8 mouse cellular contexts compared by ENCODE assay signal in the genomic region with DNA sequence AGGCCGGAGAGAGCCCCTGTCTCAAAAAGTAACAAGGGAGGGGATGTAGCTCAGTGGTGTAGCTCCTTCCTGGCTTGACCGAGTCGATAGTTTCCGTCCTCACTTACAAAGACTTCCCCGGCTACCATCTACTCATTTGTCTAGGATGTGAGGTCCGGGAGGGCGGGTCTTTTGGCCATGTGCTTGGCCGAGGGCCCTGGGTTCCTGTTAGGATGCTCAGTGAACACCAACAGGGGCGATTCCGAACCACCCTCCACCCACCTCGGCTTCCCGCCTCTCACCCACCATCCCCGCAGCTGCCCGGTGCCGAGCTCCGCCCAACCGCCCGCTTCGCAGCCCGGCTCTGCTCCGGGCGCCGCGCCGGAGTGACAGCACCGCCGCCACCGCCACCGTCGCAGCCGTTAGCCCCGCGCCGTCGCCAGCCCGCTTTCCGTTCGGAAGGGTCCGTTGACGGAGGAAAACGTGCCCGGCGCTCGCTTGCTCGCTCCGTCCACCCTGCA. TPM values are rescaled to one million over a fixed set of nuclear protein-coding genes. Genes with fewer than 3 reads are reported as not detected.
DNase-seq lines count a peak whose midpoint lies in the region; ATAC-seq and TF ChIP-seq lines count a peak whose summit lies in the region.

Slc2a3 (minus strand) TSS at position 340 of the 500 bp plus-strand sequence.

- no peak within 1 kb of the TSS for H3K27ac ChIP-seq in embryonic facial prominence, embryonic 12.5 days
- H3K27ac ChIP-seq in limb, embryonic 14.5 days (replicated peaks; ENCODE audit: low read depth, low read length): peak within 1 kb of the TSS; percentile 39; the same call in 1 of the 2 replicates
- H3K27ac ChIP-seq in midbrain, embryonic 14.5 days (replicated peaks; ENCODE audit: low read depth, low read length): peak within 1 kb of the TSS; percentile 52
- H3K27ac ChIP-seq in stomach, embryonic 16.5 days (ENCODE audit: low read length): peak within 1 kb of the TSS; percentile 46; the same call in 1 of the 2 replicates

- H3K9ac ChIP-seq in embryonic facial prominence, embryonic 12.5 days: peak within 1 kb of the TSS; percentile 63
- peak within 1 kb of the TSS; percentile 66 for H3K9ac ChIP-seq in limb, embryonic 14.5 days (ENCODE audit: low read depth, low read length, severe bottlenecking)
- peak within 1 kb of the TSS; percentile 71 for H3K9ac ChIP-seq in midbrain, embryonic 14.5 days (replicated peaks; ENCODE audit: low read length)
- H3K9ac ChIP-seq in stomach, embryonic 16.5 days (ENCODE audit: low read length): peak within 1 kb of the TSS; percentile 79

- peak within 1 kb of the TSS; percentile 54 for H3K4me3 ChIP-seq in embryonic facial prominence, embryonic 12.5 days
- peak within 1 kb of the TSS; percentile 46 for H3K4me3 ChIP-seq in limb, embryonic 14.5 days (replicated peaks; ENCODE audit: low read length)
- H3K4me3 ChIP-seq in midbrain, embryonic 14.5 days (replicated peaks; ENCODE audit: low read depth, low read length): peak within 1 kb of the TSS; percentile 58
- peak within 1 kb of the TSS; percentile 58 for H3K4me3 ChIP-seq in stomach, embryonic 16.5 days (replicated peaks; ENCODE audit: low read length)

- no peak for ATAC-seq in embryonic facial prominence, embryonic 12.5 days (ENCODE audit: insufficient number of reproducible peaks, insufficient read depth, low FRiP score, low TSS enrichment)
- peak; percentile 82 for ATAC-seq in limb, embryonic 14.5 days (ENCODE audit: low FRiP score, low read depth)
- peak; percentile 53 for ATAC-seq in midbrain, embryonic 14.5 days (ENCODE audit: low FRiP score, low TSS enrichment)
- ATAC-seq in stomach, embryonic 16.5 days (ENCODE audit: insufficient read depth, low FRiP score): peak; percentile 61

- peaks cover 5% of the 10 kb centered on the region; the same call in 1 of the 2 replicates for H3K4me1 ChIP-seq in embryonic facial prominence, embryonic 12.5 days
- peaks cover 5% of the 10 kb centered on the region for H3K4me1 ChIP-seq in limb, embryonic 14.5 days (ENCODE audit: control insufficient read depth, insufficient read depth, low read length)
- peaks cover 5% of the 10 kb centered on the region; the same call in 1 of the 2 replicates for H3K4me1 ChIP-seq in midbrain, embryonic 14.5 days (ENCODE audit: control insufficient read depth, insufficient read depth, low read length)
- H3K4me1 ChIP-seq in stomach, embryonic 16.5 days (ENCODE audit: control insufficient read depth, insufficient read depth, low read length): peaks cover 13% of the 10 kb centered on the region; the same call in 1 of the 2 replicates

- H3K4me2 ChIP-seq in embryonic facial prominence, embryonic 12.5 days (replicated peaks): peak within 1 kb of the TSS; percentile 96
- peak within 1 kb of the TSS; percentile 72 for H3K4me2 ChIP-seq in limb, embryonic 14.5 days (replicated peaks; ENCODE audit: low read depth, low read length, severe bottlenecking)
- H3K4me2 ChIP-seq in midbrain, embryonic 14.5 days (ENCODE audit: low read length): peak within 1 kb of the TSS; percentile 91
- peak within 1 kb of the TSS; percentile 99 for H3K4me2 ChIP-seq in stomach, embryonic 16.5 days (ENCODE audit: low read depth, low read length)

- H3K36me3 ChIP-seq in embryonic facial prominence, embryonic 12.5 days: no peaks in the 10 kb centered on the region
- H3K36me3 ChIP-seq in limb, embryonic 14.5 days (ENCODE audit: control insufficient read depth, insufficient read depth, low read length): no peaks in the 10 kb centered on the region
- no peaks in the 10 kb centered on the region for H3K36me3 ChIP-seq in midbrain, embryonic 14.5 days (ENCODE audit: control insufficient read depth, insufficient read depth, low read length)
- H3K36me3 ChIP-seq in stomach, embryonic 16.5 days (ENCODE audit: control insufficient read depth, insufficient read depth, low read length): no peaks in the 10 kb centered on the region

- TF ChIP-seq POLR2A in limb, embryonic 14.5 days (IDR thresholded peaks at IDR 0.05; ENCODE audit: borderline replicate concordance, extremely low read depth, insufficient read depth, insufficient read length): no peak

- WGBS in embryonic facial prominence, embryonic 12.5 days: under 1% methylated on average over 46 of the region's 46 CpGs
- WGBS in limb, embryonic 14.5 days: under 1% methylated on average over 40 of the region's 46 CpGs
- WGBS in midbrain, embryonic 14.5 days: under 1% methylated on average over 46 of the region's 46 CpGs
- WGBS in stomach, embryonic 16.5 days: under 1% methylated on average over 46 of the region's 46 CpGs

- no peaks in the 10 kb centered on the region for H3K9me3 ChIP-seq in embryonic facial prominence, embryonic 12.5 days
- H3K9me3 ChIP-seq in limb, embryonic 14.5 days (ENCODE audit: control insufficient read depth, low read length): no peaks in the 10 kb centered on the region
- H3K9me3 ChIP-seq in midbrain, embryonic 14.5 days (ENCODE audit: control insufficient read depth, low read length): no peaks in the 10 kb centered on the region
- no peaks in the 10 kb centered on the region for H3K9me3 ChIP-seq in stomach, embryonic 16.5 days (replicated peaks; ENCODE audit: control insufficient read depth, low read length)

- peaks cover 15% of the 10 kb centered on the region for H3K27me3 ChIP-seq in embryonic facial prominence, embryonic 12.5 days
- H3K27me3 ChIP-seq in limb, embryonic 14.5 days (ENCODE audit: control insufficient read depth, insufficient read depth, low read length): no peaks in the 10 kb centered on the region
- peaks cover 6% of the 10 kb centered on the region; the same call in 1 of the 2 replicates for H3K27me3 ChIP-seq in midbrain, embryonic 14.5 days (ENCODE audit: control insufficient read depth, insufficient read depth, low read length)
- H3K27me3 ChIP-seq in stomach, embryonic 16.5 days (ENCODE audit: control insufficient read depth, insufficient read depth, low read length): no peaks in the 10 kb centered on the region

- peak; percentile 92 for DNase-seq in A20 (ENCODE audit: low read depth, low spot score)
- no peak for DNase-seq in adrenal gland, adult 8-10 months
- DNase-seq in heart, adult 18-20 months: peak; percentile 71 to 80
- peak; percentile 44 for DNase-seq in kidney, adult 18-20 months
- peak; percentile 46 for DNase-seq in limb, embryonic 14.5 days (ENCODE audit: low spot score)
- no peak for DNase-seq in midbrain, embryonic 14.5 days

RNA-seq across cellular contexts. Expression of gene Slc2a3, which starts in this region (rescaled TPM):
- total RNA-seq in adrenal gland, adult 8-10 months (2022): 10 to 100 TPM; 10.3 to 17.0 (median 11.7) TPM
- 31.5 and 32.7 TPM in 2 replicates for polyA plus RNA-seq in embryonic facial prominence, embryonic 12.5 days (2016; fragmentation: Nextera tagmentation; extraction: Ambion mirVana)
- 1 to 10 TPM; 2.7 to 3.5 TPM for total RNA-seq in heart, adult 18-20 months (2021)
- 46.5 and 48.2 TPM in 2 replicates for polyA plus RNA-seq in limb, embryonic 14.5 days (2012; rRNA removed)
- 71.6 and 78.8 TPM in 2 replicates for polyA plus RNA-seq in limb, embryonic 14.5 days (2014; fragmentation: Nextera tagmentation; extraction: Ambion mirVana)
- 21.7 and 28.4 TPM in 2 replicates for polyA plus RNA-seq in midbrain, embryonic 14.5 days (2014; fragmentation: Nextera tagmentation; extraction: Ambion mirVana)
- 11.2 and 12.1 TPM in 2 replicates for polyA plus RNA-seq in stomach, embryonic 16.5 days (2015; fragmentation: Nextera tagmentation; extraction: Ambion mirVana)

Comparison
In these comparisons a context has a peak if more than half of its experiments do, and no peak if none do; other contexts are left out.
1. DNase-seq: peak in A20 (single experiment), heart, adult 18-20 months (2 of 2), kidney, adult 18-20 months (single experiment) and limb, embryonic 14.5 days (single experiment); none in adrenal gland, adult 8-10 months (single experiment) and midbrain, embryonic 14.5 days (single experiment).
2. Peak in every context shown above with its lines, with median percentiles within 50 percentile points of each other: H3K4me2 ChIP-seq, H3K4me3 ChIP-seq and H3K9ac ChIP-seq.